In genomic region chr2:181683381-181683780, GRCm38 (mm10) we compare ENCODE assay signal across 29 mouse cellular contexts. TPM values are rescaled to one million over a fixed set of nuclear protein-coding genes. Genes with fewer than 3 reads are reported as not detected.
"Had no signal": no experiment of that assay in that cellular context is flagged by ENCODE, and none has a peak within 500 bp of the region (broad histone marks: within the 10 kb centered on the region; RNA-seq: fewer than 3 reads in every experiment).

No protein-coding gene starts in this region.

- H3K9me3 ChIP-seq: limb, embryonic 12.5 days; limb, embryonic 15.5 days; megakaryocyte, embryonic 14.5 days; midbrain, embryonic 10.5 days; midbrain, embryonic 13.5 days; neural tube, embryonic 12.5 days; neural tube, embryonic 15.5 days had no signal

- ATAC-seq: intestine, embryonic 16.5 days; liver, postnatal 0 days; midbrain, embryonic 13.5 days had no signal

- DNase-seq: kidney, adult 18-20 months; kidney, adult 9 months; kidney, postnatal 14 days; kidney, postnatal 4 days; layer of hippocampus, postnatal 36 days; left cerebral cortex, postnatal 4 days; liver, postnatal 0 days; thymus, postnatal 25 days had no signal

- H3K4me2 ChIP-seq: limb, embryonic 12.5 days; limb, embryonic 15.5 days; liver, embryonic 11.5 days; midbrain, embryonic 13.5 days; neural tube, embryonic 12.5 days; neural tube, embryonic 15.5 days had no signal

- H3K27me3 ChIP-seq: limb, embryonic 12.5 days; limb, embryonic 15.5 days; midbrain, embryonic 13.5 days; neural tube, embryonic 12.5 days; neural tube, embryonic 15.5 days had no signal

- H3K4me3 ChIP-seq: limb, embryonic 12.5 days; limb, embryonic 15.5 days; megakaryocyte, embryonic 14.5 days; midbrain, embryonic 10.5 days; midbrain, embryonic 13.5 days; neural tube, embryonic 12.5 days; neural tube, embryonic 15.5 days had no signal

- H3K27ac ChIP-seq: limb, embryonic 12.5 days; limb, embryonic 15.5 days; liver, embryonic 14.5 days; midbrain, embryonic 10.5 days; midbrain, embryonic 13.5 days; neural tube, embryonic 12.5 days; neural tube, embryonic 15.5 days had no signal

- H3K9ac ChIP-seq: limb, embryonic 12.5 days; limb, embryonic 15.5 days; liver, embryonic 14.5 days; liver, postnatal 0 days; midbrain, embryonic 13.5 days; neural tube, embryonic 12.5 days; neural tube, embryonic 15.5 days had no signal

RNA-seq across cellular contexts. Expression of gene Lkaaear1, which starts 14.9 kb away (rescaled TPM):
- total RNA-seq: layer of hippocampus, adult 8-10 months; layer of hippocampus, postnatal 10 days; layer of hippocampus, postnatal 36 days; left cerebral cortex, adult 8-10 months; left cerebral cortex, postnatal 14 days; left cerebral cortex, postnatal 4 days had no signal
- polyA plus RNA-seq: intestine, embryonic 16.5 days; kidney, embryonic 16.5 days; limb, embryonic 12.5 days; limb, embryonic 15.5 days; liver, embryonic 11.5 days; liver, embryonic 14.5 days; liver, postnatal 0 days; lung, embryonic 16.5 days; midbrain, embryonic 10.5 days; midbrain, embryonic 13.5 days; neural tube, embryonic 12.5 days; neural tube, embryonic 15.5 days; small intestine, adult 2 months; spleen, adult 2 months; stomach, embryonic 16.5 days; thymus, postnatal 0 days had no signal

RNA-seq across cellular contexts. Expression of gene Gm29797, which starts 26.5 kb away (rescaled TPM):
- total RNA-seq: layer of hippocampus, postnatal 10 days had no signal
- polyA plus RNA-seq: limb, embryonic 15.5 days; liver, embryonic 11.5 days; liver, postnatal 0 days; midbrain, embryonic 13.5 days; neural tube, embryonic 12.5 days; spleen, adult 2 months; stomach, embryonic 16.5 days; testis, adult 2 months had no signal
